Mouse (Mus musculus): ENCODE results near the gene Fgf11. TPM values are rescaled to one million over a fixed set of nuclear protein-coding genes. Genes with fewer than 3 reads are reported as not detected.

The Fgf11 gene
- polyA plus RNA-seq, 1 experiment = 3.6 TPM

GRCm38 (mm10) chr11:69816520-69816919 lies 14.9 kb upstream of the Fgf11 start:
- H3K4me1 ChIP-seq (ENCODE audit: control insufficient read depth, insufficient read depth, insufficient read length, low read length) = no peaks in the 10 kb centered on the region
- no peaks in the 10 kb centered on the region for H3K36me3 ChIP-seq (ENCODE audit: control insufficient read depth, insufficient read depth, low read length)
- TF ChIP-seq POLR2A (IDR thresholded peaks at IDR 0.05; ENCODE audit: low read depth, low read length) = no peak
- TF ChIP-seq CTCF (IDR thresholded peaks at IDR 0.05; ENCODE audit: extremely low read depth, insufficient read length, insufficient replicate concordance, low read depth, low read length) = no peak
- H3K27me3 ChIP-seq (ENCODE audit: control insufficient read depth, insufficient read depth, low read length) = no peaks in the 10 kb centered on the region
- no peak overlapping the region for H3K4me3 ChIP-seq (ENCODE audit: low read depth, low read length)
- H3K27ac ChIP-seq (ENCODE audit: insufficient read depth, low read depth, low read length) = no peak overlapping the region
- WGBS = 33% methylated on average over 12 of the region's 12 CpGs

- Histone ChIP-seq H3K4me1 (ENCODE audit: control insufficient read depth, insufficient read depth, insufficient read length, low read length) (no peaks in the 10 kb centered on the region), H3K4me3 (ENCODE audit: low read depth, low read length) (no peak within 1 kb of the TSS), H3K27me3 (ENCODE audit: control insufficient read depth, insufficient read depth, low read length) (no peaks in the 10 kb centered on the region), H3K36me3 (ENCODE audit: control insufficient read depth, insufficient read depth, low read length) (no peaks in the 10 kb centered on the region), H3K27ac (ENCODE audit: insufficient read depth, low read depth, low read length) (no peak within 1 kb of the TSS)
- WGBS = 78% methylated on average over 10 of the region's 10 CpGs
- no peak for TF ChIP-seq POLR2A (IDR thresholded peaks at IDR 0.05; ENCODE audit: low read depth, low read length)
- TF ChIP-seq CTCF (IDR thresholded peaks at IDR 0.05; ENCODE audit: extremely low read depth, insufficient read length, insufficient replicate concordance, low read depth, low read length) = peak; percentile 26; the same call in 1 of the 2 replicates
These were observed 13.5 kb upstream of the Fgf11 start, which contains the start of gene Gm39566 for GRCm38 (mm10) chr11:69815155-69815554. TSS of gene Gm39566 (minus strand) at chr11:69815298.

- Histone ChIP-seq H3K4me3 (ENCODE audit: low read depth, low read length) (no peak overlapping the region), H3K36me3 (ENCODE audit: control insufficient read depth, insufficient read depth, low read length) (no peaks in the 10 kb centered on the region), H3K4me1 (ENCODE audit: control insufficient read depth, insufficient read depth, insufficient read length, low read length) (no peaks in the 10 kb centered on the region), H3K27me3 (ENCODE audit: control insufficient read depth, insufficient read depth, low read length) (no peaks in the 10 kb centered on the region), H3K27ac (ENCODE audit: insufficient read depth, low read depth, low read length) (no peak overlapping the region)
- no peak for TF ChIP-seq POLR2A (IDR thresholded peaks at IDR 0.05; ENCODE audit: low read depth, low read length)
- TF ChIP-seq CTCF (IDR thresholded peaks at IDR 0.05; ENCODE audit: extremely low read depth, insufficient read length, insufficient replicate concordance, low read depth, low read length) = no peak
These were observed 8.6 kb upstream of the Fgf11 start for GRCm38 (mm10) chr11:69810280-69810679.

GRCm38 (mm10) chr11:69807641-69808040 lies 6.0 kb upstream of the Fgf11 start:
- H3K27ac ChIP-seq (ENCODE audit: insufficient read depth, low read depth, low read length) = no peak overlapping the region
- no peaks in the 10 kb centered on the region for H3K27me3 ChIP-seq (ENCODE audit: control insufficient read depth, insufficient read depth, low read length)
- H3K4me1 ChIP-seq (ENCODE audit: control insufficient read depth, insufficient read depth, insufficient read length, low read length) = no peaks in the 10 kb centered on the region; the same call in 1 of the 2 replicates
- no peak for TF ChIP-seq CTCF (IDR thresholded peaks at IDR 0.05; ENCODE audit: extremely low read depth, insufficient read length, insufficient replicate concordance, low read depth, low read length)
- no peak for TF ChIP-seq POLR2A (IDR thresholded peaks at IDR 0.05; ENCODE audit: low read depth, low read length)
- H3K36me3 ChIP-seq (ENCODE audit: control insufficient read depth, insufficient read depth, low read length) = no peaks in the 10 kb centered on the region
- no peak overlapping the region for H3K4me3 ChIP-seq (ENCODE audit: low read depth, low read length)
- WGBS = 84% methylated on average over 2 of the region's 2 CpGs

GRCm38 (mm10) chr11:69806378-69806777 lies 4.7 kb upstream of the Fgf11 start:
- Histone ChIP-seq H3K36me3 (ENCODE audit: control insufficient read depth, insufficient read depth, low read length) (no peaks in the 10 kb centered on the region), H3K27me3 (ENCODE audit: control insufficient read depth, insufficient read depth, low read length) (0 out of 2 replicates have a peak, but pooled peaks cover 1% of the 10 kb centered on the region), H3K4me3 (ENCODE audit: low read depth, low read length) (no peak overlapping the region), H3K4me1 (ENCODE audit: control insufficient read depth, insufficient read depth, insufficient read length, low read length) (peaks cover 6% of the 10 kb centered on the region), H3K27ac (ENCODE audit: insufficient read depth, low read depth, low read length) (no peak overlapping the region)
- WGBS = 91% methylated on average over 4 of the region's 4 CpGs
- TF ChIP-seq POLR2A (IDR thresholded peaks at IDR 0.05; ENCODE audit: low read depth, low read length) (no peak), CTCF (IDR thresholded peaks at IDR 0.05; ENCODE audit: extremely low read depth, insufficient read length, insufficient replicate concordance, low read depth, low read length) (no peak)

GRCm38 (mm10) chr11:69804972-69805909 lies 3.6 kb upstream of the Fgf11 start, which contains the start of gene Tmem102:
TSS of gene Tmem102 (minus strand) at chr11:69805624.
- Histone ChIP-seq H3K4me1 (ENCODE audit: control insufficient read depth, insufficient read depth, insufficient read length, low read length) (peaks cover 16% of the 10 kb centered on the region), H3K27me3 (ENCODE audit: control insufficient read depth, insufficient read depth, low read length) (0 out of 2 replicates have a peak, but pooled peaks cover 4% of the 10 kb centered on the region), H3K4me3 (ENCODE audit: low read depth, low read length) (peak within 1 kb of the TSS; percentile 64), H3K27ac (ENCODE audit: insufficient read depth, low read depth, low read length) (peak within 1 kb of the TSS; percentile 63), H3K36me3 (ENCODE audit: control insufficient read depth, insufficient read depth, low read length) (no peaks in the 10 kb centered on the region)
- WGBS = 17% methylated on average over 29 of the region's 29 CpGs
- TF ChIP-seq POLR2A (IDR thresholded peaks at IDR 0.05; ENCODE audit: low read depth, low read length) = no peak
- no peak for TF ChIP-seq CTCF (IDR thresholded peaks at IDR 0.05; ENCODE audit: extremely low read depth, insufficient read length, insufficient replicate concordance, low read depth, low read length)

GRCm38 (mm10) chr11:69804652-69804940 lies 2.9 kb upstream of the Fgf11 start:
- TF ChIP-seq POLR2A (IDR thresholded peaks at IDR 0.05; ENCODE audit: low read depth, low read length) (no peak; the same call in 1 of the 2 replicates), CTCF (IDR thresholded peaks at IDR 0.05; ENCODE audit: extremely low read depth, insufficient read length, insufficient replicate concordance, low read depth, low read length) (no peak)
- Histone ChIP-seq H3K4me3 (ENCODE audit: low read depth, low read length) (peak overlapping the region; percentile 64), H3K27ac (ENCODE audit: insufficient read depth, low read depth, low read length) (peak overlapping the region; percentile 63)

More at GRCm38 (mm10) chr11:69804652-69804940, 2.9 kb upstream of the Fgf11 start:
- H3K27me3 ChIP-seq (ENCODE audit: control insufficient read depth, insufficient read depth, low read length) = 0 out of 2 replicates have a peak, but pooled peaks cover 4% of the 10 kb centered on the region
- H3K36me3 ChIP-seq (ENCODE audit: control insufficient read depth, insufficient read depth, low read length) = no peaks in the 10 kb centered on the region
- peaks cover 19% of the 10 kb centered on the region for H3K4me1 ChIP-seq (ENCODE audit: control insufficient read depth, insufficient read depth, insufficient read length, low read length)
- WGBS = 9% methylated on average over 12 of the region's 12 CpGs

Data from small intestine, adult 2 months (tissue).